Mouse (Mus musculus): ENCODE measurements around the gene Mob3c. TPM values are rescaled to one million over a fixed set of nuclear protein-coding genes. Genes with fewer than 3 reads are reported as not detected.

The Mob3c gene
- polyA plus RNA-seq, 1 experiment from 2014 or later, result 15.5 TPM

- Histone ChIP-seq H3K27ac (replicated peaks) (no peak overlapping the region), H3K9ac (no peak overlapping the region), H3K4me3 (replicated peaks) (no peak overlapping the region), H3K36me3 (peaks cover 16% of the 10 kb centered on the region; the same call in 1 of the 2 replicates), H3K27me3 (no peaks in the 10 kb centered on the region), H3K9me3 (replicated peaks) (no peaks in the 10 kb centered on the region), H3K4me2 (replicated peaks) (no peak overlapping the region), H3K4me1 (no peaks in the 10 kb centered on the region)
- ATAC-seq (ENCODE audit: insufficient number of reproducible peaks, low FRiP score, low TSS enrichment, low read depth), result no peak
- 55% methylated on average over 3 of the region's 3 CpGs for WGBS
These were observed 7.7 kb upstream of the Mob3c start for GRCm38 (mm10) chr4:115820199-115820598.

GRCm38 (mm10) chr4:115820944-115821343 lies 6.9 kb upstream of the Mob3c start:
- Histone ChIP-seq H3K27ac (replicated peaks) (no peak overlapping the region), H3K9ac (no peak overlapping the region), H3K36me3 (peaks cover 9% of the 10 kb centered on the region; the same call in 1 of the 2 replicates), H3K27me3 (no peaks in the 10 kb centered on the region), H3K9me3 (replicated peaks) (no peaks in the 10 kb centered on the region), H3K4me1 (no peaks in the 10 kb centered on the region), H3K4me3 (replicated peaks) (no peak overlapping the region), H3K4me2 (replicated peaks) (no peak overlapping the region)
- ATAC-seq (ENCODE audit: insufficient number of reproducible peaks, low FRiP score, low TSS enrichment, low read depth), result no peak
- 73% methylated on average over 3 of the region's 3 CpGs for WGBS

DNA sequence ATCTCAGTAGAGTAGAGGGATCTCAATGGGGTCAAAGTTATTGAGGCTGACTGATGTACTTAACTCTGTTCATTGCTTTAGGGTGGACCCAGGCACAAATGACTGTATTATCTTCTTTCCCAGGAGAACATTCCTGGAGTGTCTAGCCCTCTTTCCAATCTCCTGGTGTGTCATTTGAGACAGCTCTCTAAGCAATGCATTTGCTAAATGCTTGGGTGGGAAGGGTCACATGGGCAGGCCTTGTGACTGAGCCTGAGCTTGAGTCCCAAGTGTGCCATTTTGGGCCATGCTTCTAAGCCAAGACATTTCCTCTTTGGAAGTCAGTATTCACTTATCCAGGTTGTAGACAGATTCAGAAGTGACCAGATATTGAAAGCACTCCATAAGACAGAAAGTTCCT lies 6.5 kb upstream of the Mob3c start:
- Histone ChIP-seq H3K4me2 (replicated peaks) (no peak overlapping the region), H3K27me3 (no peaks in the 10 kb centered on the region), H3K9me3 (replicated peaks) (no peaks in the 10 kb centered on the region), H3K4me1 (no peaks in the 10 kb centered on the region), H3K9ac (no peak overlapping the region), H3K36me3 (peaks cover 8% of the 10 kb centered on the region; the same call in 1 of the 2 replicates), H3K27ac (replicated peaks) (no peak overlapping the region), H3K4me3 (replicated peaks) (no peak overlapping the region)
- no peak for ATAC-seq (ENCODE audit: insufficient number of reproducible peaks, low FRiP score, low TSS enrichment, low read depth)

DNA sequence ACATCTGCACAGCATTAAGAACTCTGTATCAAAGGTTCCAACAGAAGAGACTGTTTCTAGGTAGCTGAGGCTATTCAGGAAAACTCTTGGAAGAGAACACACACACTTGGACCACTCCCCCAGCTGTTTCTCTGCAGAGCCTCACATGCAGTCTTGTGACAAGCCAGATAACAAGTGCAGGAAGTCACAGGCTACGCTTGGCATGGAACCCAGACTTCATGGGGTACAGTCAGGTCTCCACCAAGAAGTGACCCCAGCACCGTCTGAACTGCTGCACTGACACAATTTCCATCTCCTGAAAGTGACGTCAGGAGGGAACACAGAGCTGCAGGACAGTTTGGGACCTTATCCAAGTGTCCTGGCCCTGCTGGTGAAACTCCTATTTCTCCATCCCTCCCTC lies 6.0 kb upstream of the Mob3c start:
- H3K9ac ChIP-seq, result no peak overlapping the region
- no peaks in the 10 kb centered on the region for H3K27me3 ChIP-seq
- H3K4me3 ChIP-seq (replicated peaks), result no peak overlapping the region
- peaks cover 8% of the 10 kb centered on the region; the same call in 1 of the 2 replicates for H3K36me3 ChIP-seq
- H3K9me3 ChIP-seq (replicated peaks), result no peaks in the 10 kb centered on the region
- H3K27ac ChIP-seq (replicated peaks), result no peak overlapping the region
- 0 out of 2 replicates have a peak, but pooled peaks cover under 1% of the 10 kb centered on the region for H3K4me1 ChIP-seq
- WGBS, result 75% methylated on average over 3 of the region's 3 CpGs
- ATAC-seq (ENCODE audit: insufficient number of reproducible peaks, low FRiP score, low TSS enrichment, low read depth), result no peak
- no peak overlapping the region for H3K4me2 ChIP-seq (replicated peaks)

GRCm38 (mm10) chr4:115824178-115824577 lies 3.7 kb upstream of the Mob3c start:
- 37% methylated on average over 2 of the region's 2 CpGs for WGBS
- Histone ChIP-seq H3K4me2 (replicated peaks) (no peak overlapping the region), H3K4me3 (replicated peaks) (no peak overlapping the region)

GRCm38 (mm10) chr4:115825271-115825670 lies 2.6 kb upstream of the Mob3c start:
- no peak for ATAC-seq (ENCODE audit: insufficient number of reproducible peaks, low FRiP score, low TSS enrichment, low read depth)
- no peaks in the 10 kb centered on the region for H3K9me3 ChIP-seq (replicated peaks)
- H3K4me3 ChIP-seq (replicated peaks), result no peak overlapping the region
- no peak overlapping the region for H3K27ac ChIP-seq (replicated peaks)
- no peaks in the 10 kb centered on the region for H3K36me3 ChIP-seq
- no peak overlapping the region for H3K9ac ChIP-seq
- peaks cover 19% of the 10 kb centered on the region for H3K4me1 ChIP-seq
- H3K27me3 ChIP-seq, result no peaks in the 10 kb centered on the region
- H3K4me2 ChIP-seq (replicated peaks), result no peak overlapping the region
- 84% methylated on average over 2 of the region's 2 CpGs for WGBS

More at GRCm38 (mm10) chr4:115824178-115824577, 3.7 kb upstream of the Mob3c start:
- H3K36me3 ChIP-seq, result peaks cover 2% of the 10 kb centered on the region; the same call in 1 of the 2 replicates
- ATAC-seq (ENCODE audit: insufficient number of reproducible peaks, low FRiP score, low TSS enrichment, low read depth), result no peak
- H3K9ac ChIP-seq, result no peak overlapping the region
- no peaks in the 10 kb centered on the region for H3K27me3 ChIP-seq
- peaks cover 15% of the 10 kb centered on the region for H3K4me1 ChIP-seq
- H3K9me3 ChIP-seq (replicated peaks), result no peaks in the 10 kb centered on the region
- H3K27ac ChIP-seq (replicated peaks), result no peak overlapping the region

GRCm38 (mm10) chr4:115827066-115827465 lies 826 bp upstream of the Mob3c start:
- peak overlapping the region; percentile 87 for H3K4me3 ChIP-seq (replicated peaks)
- no peaks in the 10 kb centered on the region for H3K9me3 ChIP-seq (replicated peaks)
- WGBS, result 47% methylated on average over 3 of the region's 3 CpGs

DNA sequence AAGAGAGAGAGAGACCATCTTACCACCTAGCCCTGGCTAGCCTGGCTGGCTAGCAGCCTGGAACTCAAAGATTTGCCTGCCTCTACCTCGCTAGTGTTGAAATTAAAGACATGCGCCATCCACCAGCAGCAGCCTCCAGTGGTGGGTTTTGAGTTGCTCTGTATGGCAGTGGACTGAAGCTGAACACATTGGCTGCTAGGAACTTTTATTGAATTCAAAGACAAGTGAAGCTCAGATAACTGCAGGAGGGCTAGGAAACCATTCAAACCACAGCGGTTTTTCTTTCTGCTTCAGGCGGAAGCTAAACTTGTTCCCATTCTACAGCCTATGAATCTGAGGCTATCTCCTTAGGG lies 381 bp upstream of the Mob3c start:
- WGBS, result 1% methylated on average over 4 of the region's 4 CpGs

More at GRCm38 (mm10) chr4:115827066-115827465, 826 bp upstream of the Mob3c start:
- H3K36me3 ChIP-seq, result peaks cover 10% of the 10 kb centered on the region
- ATAC-seq (ENCODE audit: insufficient number of reproducible peaks, low FRiP score, low TSS enrichment, low read depth), result no peak
- H3K27ac ChIP-seq (replicated peaks), result no peak overlapping the region
- H3K4me1 ChIP-seq, result peaks cover 19% of the 10 kb centered on the region
- H3K4me2 ChIP-seq (replicated peaks), result peak overlapping the region; percentile 73
- no peaks in the 10 kb centered on the region for H3K27me3 ChIP-seq
- H3K9ac ChIP-seq, result no peak overlapping the region

DNA sequence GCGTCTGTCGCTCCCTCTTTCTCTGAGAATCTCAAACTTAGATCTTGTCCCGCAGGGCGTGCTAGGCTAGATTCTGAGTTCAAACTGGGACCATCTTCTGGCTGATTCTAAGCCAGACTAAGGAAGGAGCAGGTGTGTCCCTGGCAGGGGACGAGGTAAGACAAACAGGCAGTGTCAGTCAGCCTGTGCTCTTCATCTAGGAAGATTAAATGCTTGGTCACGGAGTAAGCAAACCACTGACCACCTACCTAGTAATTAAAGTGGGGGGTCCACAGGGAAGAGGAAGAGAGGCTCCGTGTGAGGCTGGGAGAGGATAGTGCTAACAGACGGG lies 645 bp downstream of the Mob3c start:
- H3K9ac ChIP-seq, result peak overlapping the region; percentile 73; the same call in 1 of the 2 replicates
- 0 out of 2 replicates have a peak overlapping the region, but pooled peaks have one; percentile 84 for H3K27ac ChIP-seq (replicated peaks)
- no peaks in the 10 kb centered on the region for H3K27me3 ChIP-seq
- H3K9me3 ChIP-seq (replicated peaks), result no peaks in the 10 kb centered on the region
- peak overlapping the region; percentile 87 for H3K4me3 ChIP-seq (replicated peaks)
- H3K4me2 ChIP-seq (replicated peaks), result peak overlapping the region; percentile 73
- peaks cover 19% of the 10 kb centered on the region for H3K4me1 ChIP-seq
- ATAC-seq (ENCODE audit: insufficient number of reproducible peaks, low FRiP score, low TSS enrichment, low read depth), result no peak
- 5% methylated on average over 8 of the region's 8 CpGs for WGBS
- H3K36me3 ChIP-seq, result peaks cover 18% of the 10 kb centered on the region

More for the DNA sequence above, 381 bp upstream of the Mob3c start:
- peak overlapping the region; percentile 87 for H3K4me3 ChIP-seq (replicated peaks)
- H3K36me3 ChIP-seq, result peaks cover 15% of the 10 kb centered on the region
- no peak for ATAC-seq (ENCODE audit: insufficient number of reproducible peaks, low FRiP score, low TSS enrichment, low read depth)
- peak overlapping the region; percentile 84 for H3K27ac ChIP-seq (replicated peaks)
- peaks cover 19% of the 10 kb centered on the region for H3K4me1 ChIP-seq
- no peaks in the 10 kb centered on the region for H3K9me3 ChIP-seq (replicated peaks)
- H3K9ac ChIP-seq, result peak overlapping the region; percentile 73
- H3K27me3 ChIP-seq, result no peaks in the 10 kb centered on the region
- peak overlapping the region; percentile 73 for H3K4me2 ChIP-seq (replicated peaks)

- Histone ChIP-seq H3K4me3 (replicated peaks) (no peak overlapping the region), H3K4me1 (peaks cover 19% of the 10 kb centered on the region)
- WGBS, result 80% methylated on average over 5 of the region's 5 CpGs
These were observed 2.6 kb downstream of the Mob3c start for GRCm38 (mm10) chr4:115830491-115830890.

GRCm38 (mm10) chr4:115831221-115831620 lies 3.3 kb downstream of the Mob3c start:
- WGBS, result 95% methylated on average over 22 of the region's 22 CpGs
- H3K27ac ChIP-seq (replicated peaks), result no peak overlapping the region

More at GRCm38 (mm10) chr4:115830491-115830890, 2.6 kb downstream of the Mob3c start:
- no peak overlapping the region for H3K9ac ChIP-seq
- no peak for ATAC-seq (ENCODE audit: insufficient number of reproducible peaks, low FRiP score, low TSS enrichment, low read depth)
- H3K9me3 ChIP-seq (replicated peaks), result no peaks in the 10 kb centered on the region
- no peaks in the 10 kb centered on the region for H3K27me3 ChIP-seq
- H3K36me3 ChIP-seq, result peaks cover 29% of the 10 kb centered on the region
- H3K4me2 ChIP-seq (replicated peaks), result no peak overlapping the region
- no peak overlapping the region for H3K27ac ChIP-seq (replicated peaks)

GRCm38 (mm10) chr4:115832040-115832439 lies 4.1 kb downstream of the Mob3c start:
- Histone ChIP-seq H3K36me3 (peaks cover 29% of the 10 kb centered on the region), H3K9ac (no peak overlapping the region), H3K4me2 (replicated peaks) (no peak overlapping the region), H3K4me1 (peaks cover 17% of the 10 kb centered on the region), H3K9me3 (replicated peaks) (no peaks in the 10 kb centered on the region), H3K27ac (replicated peaks) (no peak overlapping the region), H3K27me3 (no peaks in the 10 kb centered on the region), H3K4me3 (replicated peaks) (no peak overlapping the region)
- 58% methylated on average over 2 of the region's 2 CpGs for WGBS
- ATAC-seq (ENCODE audit: insufficient number of reproducible peaks, low FRiP score, low TSS enrichment, low read depth), result no peak

More at GRCm38 (mm10) chr4:115831221-115831620, 3.3 kb downstream of the Mob3c start:
- ATAC-seq (ENCODE audit: insufficient number of reproducible peaks, low FRiP score, low TSS enrichment, low read depth), result no peak
- Histone ChIP-seq H3K9me3 (replicated peaks) (no peaks in the 10 kb centered on the region), H3K4me2 (replicated peaks) (no peak overlapping the region), H3K36me3 (peaks cover 29% of the 10 kb centered on the region), H3K9ac (no peak overlapping the region), H3K4me1 (peaks cover 19% of the 10 kb centered on the region), H3K4me3 (replicated peaks) (no peak overlapping the region), H3K27me3 (no peaks in the 10 kb centered on the region)
